ENCODE assay signal across 8 mouse cellular contexts in the genomic region with DNA sequence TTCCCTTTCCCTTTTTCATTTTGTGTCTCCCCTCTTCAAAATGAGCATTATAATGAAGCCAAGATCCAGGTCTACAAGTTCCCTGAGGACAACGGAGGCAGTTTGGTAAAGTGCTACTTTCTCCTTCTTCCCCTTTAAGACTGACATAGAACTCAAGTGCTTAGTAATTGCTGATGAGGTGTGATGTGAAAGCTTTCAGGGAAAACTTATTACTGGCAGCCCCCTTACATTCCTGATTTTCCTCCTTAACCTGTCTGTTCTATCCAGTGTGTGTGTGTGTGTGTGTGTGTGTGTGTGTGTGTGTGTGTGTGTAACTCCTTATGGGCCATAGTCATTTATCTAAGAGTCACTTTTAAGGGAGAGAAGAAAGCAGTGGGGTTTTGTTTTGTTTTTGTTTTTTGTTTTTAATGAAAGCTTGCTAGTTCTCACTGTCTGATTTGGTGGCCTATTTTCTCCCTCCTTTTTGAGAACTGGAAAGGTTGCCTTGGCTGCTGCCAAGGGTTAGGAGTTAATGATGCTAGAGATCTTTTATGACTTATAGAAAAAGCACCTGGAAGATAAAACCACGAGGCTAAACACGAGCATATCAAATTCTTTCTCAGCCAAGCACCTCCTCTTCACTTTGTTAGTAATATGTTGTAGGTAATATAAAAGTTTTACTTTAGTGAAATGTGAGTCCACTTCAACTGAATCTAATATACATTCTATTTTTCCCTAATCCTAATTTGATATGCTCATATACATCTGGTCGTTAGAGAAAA.
DNase-seq lines count a peak whose midpoint lies in the region; ATAC-seq and TF ChIP-seq lines count a peak whose summit lies in the region.

No protein-coding gene starts in this region.

- no peak for TF ChIP-seq CTCF in kidney, adult 2 months (conservative IDR thresholded peaks at IDR 0.05; ENCODE audit: insufficient read depth, insufficient read length, low read depth, low read length)

- WGBS in kidney, adult 2 months: 34% methylated on average over 4 of the region's 4 CpGs
- 22% methylated on average over 4 of the region's 4 CpGs for WGBS in embryonic facial prominence, embryonic 14.5 days
- WGBS in intestine, embryonic 15.5 days: 21% methylated on average over 4 of the region's 4 CpGs
- WGBS in midbrain, embryonic 16.5 days: 30% methylated on average over 4 of the region's 4 CpGs

- peak overlapping the region; percentile 69; the same call in 1 of the 2 replicates for H3K9ac ChIP-seq in embryonic facial prominence, embryonic 14.5 days (ENCODE audit: low read depth, low read length)
- peak overlapping the region; percentile 71 for H3K9ac ChIP-seq in intestine, embryonic 15.5 days
- H3K9ac ChIP-seq in midbrain, embryonic 16.5 days (ENCODE audit: low read depth, low read length): peak overlapping the region; percentile 59; the same call in 1 of the 2 replicates

- H3K27me3 ChIP-seq in kidney, adult 2 months (replicated peaks; ENCODE audit: control insufficient read depth, insufficient read depth, low read length): no peaks in the 10 kb centered on the region
- no peaks in the 10 kb centered on the region for H3K27me3 ChIP-seq in embryonic facial prominence, embryonic 14.5 days (replicated peaks; ENCODE audit: control insufficient read depth, insufficient read depth, low read length)
- no peaks in the 10 kb centered on the region for H3K27me3 ChIP-seq in intestine, embryonic 15.5 days (replicated peaks)
- no peaks in the 10 kb centered on the region for H3K27me3 ChIP-seq in midbrain, embryonic 16.5 days (ENCODE audit: control insufficient read depth, insufficient read depth, low read depth, low read length)

- peak overlapping the region; percentile 58 for H3K4me3 ChIP-seq in kidney, adult 2 months (ENCODE audit: insufficient read depth, low read depth, low read length)
- peak overlapping the region; percentile 50 for H3K4me3 ChIP-seq in embryonic facial prominence, embryonic 14.5 days (ENCODE audit: low read depth, low read length)
- peak overlapping the region; percentile 48 for H3K4me3 ChIP-seq in intestine, embryonic 15.5 days (replicated peaks)
- peak overlapping the region; percentile 42 for H3K4me3 ChIP-seq in midbrain, embryonic 16.5 days (ENCODE audit: low read depth, low read length)

- TF ChIP-seq POLR2A in kidney, adult 2 months (IDR thresholded peaks at IDR 0.05; ENCODE audit: low read depth, low read length): no peak

- peak overlapping the region; percentile 84 for H3K27ac ChIP-seq in kidney, adult 2 months (ENCODE audit: insufficient read depth, low read depth, low read length)
- H3K27ac ChIP-seq in embryonic facial prominence, embryonic 14.5 days (replicated peaks; ENCODE audit: low read depth, low read length): 0 out of 2 replicates have a peak overlapping the region, but pooled peaks have one; percentile 30
- peak overlapping the region; percentile 89 for H3K27ac ChIP-seq in intestine, embryonic 15.5 days
- no peak overlapping the region; the same call in 1 of the 2 replicates for H3K27ac ChIP-seq in midbrain, embryonic 16.5 days (ENCODE audit: low read length)

- DNase-seq in kidney, adult 2 months: peak; percentile 16
- no peak for DNase-seq in kidney, adult 11 months
- no peak for DNase-seq in embryonic facial prominence, embryonic 14.5 days (ENCODE audit: low spot score)
- DNase-seq in cerebellum, postnatal 4 days (ENCODE audit: low spot score in 2 of 2): no peak
- DNase-seq in right cerebral cortex, postnatal 4 days: no peak
- no peak for DNase-seq in spleen, postnatal 10 days (ENCODE audit: low spot score in 2 of 2)

- H3K4me1 ChIP-seq in kidney, adult 2 months (ENCODE audit: control insufficient read depth, insufficient read depth, low read length): peaks cover 5% of the 10 kb centered on the region; the same call in 1 of the 2 replicates
- H3K4me1 ChIP-seq in embryonic facial prominence, embryonic 14.5 days (ENCODE audit: control insufficient read depth, insufficient read depth, low read length): peaks cover 4% of the 10 kb centered on the region; the same call in 1 of the 2 replicates
- peaks cover 2% of the 10 kb centered on the region; the same call in 1 of the 2 replicates for H3K4me1 ChIP-seq in intestine, embryonic 15.5 days (replicated peaks)
- H3K4me1 ChIP-seq in midbrain, embryonic 16.5 days (ENCODE audit: control insufficient read depth, insufficient read depth, low read length): peaks cover 15% of the 10 kb centered on the region

- peak overlapping the region; percentile 84 for H3K4me2 ChIP-seq in embryonic facial prominence, embryonic 14.5 days (ENCODE audit: low read depth, low read length)
- peak overlapping the region; percentile 79 for H3K4me2 ChIP-seq in intestine, embryonic 15.5 days (replicated peaks)
- H3K4me2 ChIP-seq in midbrain, embryonic 16.5 days (ENCODE audit: low read length): peak overlapping the region; percentile 82

- no peaks in the 10 kb centered on the region for H3K9me3 ChIP-seq in embryonic facial prominence, embryonic 14.5 days (ENCODE audit: control insufficient read depth, low read length)
- H3K9me3 ChIP-seq in intestine, embryonic 15.5 days: no peaks in the 10 kb centered on the region
- no peaks in the 10 kb centered on the region for H3K9me3 ChIP-seq in midbrain, embryonic 16.5 days (replicated peaks; ENCODE audit: control insufficient read depth, low read length, poor library complexity, severe bottlenecking)

- H3K36me3 ChIP-seq in kidney, adult 2 months (ENCODE audit: control insufficient read depth, insufficient read depth, low read length): no peaks in the 10 kb centered on the region
- no peaks in the 10 kb centered on the region for H3K36me3 ChIP-seq in embryonic facial prominence, embryonic 14.5 days (ENCODE audit: control insufficient read depth, insufficient read depth, low read length)
- no peaks in the 10 kb centered on the region for H3K36me3 ChIP-seq in intestine, embryonic 15.5 days
- no peaks in the 10 kb centered on the region for H3K36me3 ChIP-seq in midbrain, embryonic 16.5 days (ENCODE audit: control insufficient read depth, insufficient read depth, low read length)

- ATAC-seq in embryonic facial prominence, embryonic 14.5 days (ENCODE audit: low read depth): no peak; the same call in 1 of the 2 replicates
- no peak for ATAC-seq in intestine, embryonic 15.5 days
- peak; percentile 21; the same call in 1 of the 2 replicates for ATAC-seq in midbrain, embryonic 16.5 days
